Mouse (Mus musculus): ENCODE data around the gene Krt77.

- TF ChIP-seq CTCF (IDR thresholded peaks at IDR 0.05; ENCODE audit: control insufficient read depth, insufficient read depth, insufficient replicate concordance, low read depth, low read length) (no peak), POLR2A (IDR thresholded peaks at IDR 0.05; ENCODE audit: control insufficient read depth, low read depth, low read length) (no peak)
Observed at GRCm38 (mm10) chr15:101852571-101852970, 16.9 kb downstream of the Krt77 start.

Data from testis, adult 2 months (tissue).